Mouse (Mus musculus): ENCODE measurements around the gene Herc2. TPM values are rescaled to one million over a fixed set of nuclear protein-coding genes. Genes with fewer than 3 reads are reported as not detected.

Herc2 gene
- polyA plus RNA-seq, 1 experiment from 2014 or later = 20.6 TPM

DNA sequence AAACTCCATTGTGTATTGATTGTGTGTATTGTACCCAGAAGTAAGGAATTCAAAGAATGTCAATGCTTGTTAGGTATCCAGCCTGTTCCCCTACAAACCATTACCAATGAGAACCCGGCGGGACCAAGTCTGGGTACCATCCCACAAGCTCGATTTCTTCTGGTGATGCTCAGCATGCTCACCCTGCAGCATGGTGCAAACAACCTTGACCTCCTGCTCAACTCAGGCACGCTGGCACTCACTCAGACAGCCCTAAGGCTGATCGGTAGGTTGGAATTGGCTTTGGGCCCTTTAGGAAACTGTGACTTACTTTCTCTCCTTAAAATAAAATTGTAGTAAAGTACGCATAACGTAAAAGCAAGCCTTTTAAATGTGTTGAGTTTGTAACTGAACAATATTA is 88.7 kb downstream of the Herc2 start:
- no peaks in the 10 kb centered on the region for H3K4me1 ChIP-seq (replicated peaks)
- WGBS = 89% methylated on average over 7 of the region's 7 CpGs
- H3K4me3 ChIP-seq = no peak overlapping the region
- no peak overlapping the region for H3K9ac ChIP-seq
- no peak overlapping the region for H3K27ac ChIP-seq (ENCODE audit: poor library complexity, severe bottlenecking)
- no peaks in the 10 kb centered on the region for H3K9me3 ChIP-seq (replicated peaks)
- no peaks in the 10 kb centered on the region for H3K27me3 ChIP-seq (replicated peaks)
- peaks cover 53% of the 10 kb centered on the region for H3K36me3 ChIP-seq
- no peak for ATAC-seq (ENCODE audit: insufficient number of reproducible peaks, low FRiP score)
- no peak overlapping the region for H3K4me2 ChIP-seq

GRCm38 (mm10) chr7:56146424-56146823 is 96.4 kb downstream of the Herc2 start:
- Histone ChIP-seq H3K4me1 (replicated peaks) (no peaks in the 10 kb centered on the region), H3K36me3 (peaks cover 52% of the 10 kb centered on the region)
- WGBS = 87% methylated on average over 3 of the region's 3 CpGs

GRCm38 (mm10) chr7:56148925-56149324 is 98.9 kb downstream of the Herc2 start:
- H3K9me3 ChIP-seq (replicated peaks) = no peaks in the 10 kb centered on the region
- no peak overlapping the region for H3K9ac ChIP-seq
- H3K27ac ChIP-seq (ENCODE audit: poor library complexity, severe bottlenecking) = no peak overlapping the region
- ATAC-seq (ENCODE audit: insufficient number of reproducible peaks, low FRiP score) = no peak
- H3K4me3 ChIP-seq = no peak overlapping the region
- no peaks in the 10 kb centered on the region for H3K4me1 ChIP-seq (replicated peaks)
- H3K27me3 ChIP-seq (replicated peaks) = no peaks in the 10 kb centered on the region
- 88% methylated on average over 7 of the region's 7 CpGs for WGBS
- H3K4me2 ChIP-seq = no peak overlapping the region
- peaks cover 57% of the 10 kb centered on the region for H3K36me3 ChIP-seq

More at GRCm38 (mm10) chr7:56146424-56146823, 96.4 kb downstream of the Herc2 start:
- Histone ChIP-seq H3K4me3 (no peak overlapping the region), H3K9ac (no peak overlapping the region), H3K27ac (ENCODE audit: poor library complexity, severe bottlenecking) (no peak overlapping the region), H3K9me3 (replicated peaks) (no peaks in the 10 kb centered on the region), H3K27me3 (replicated peaks) (no peaks in the 10 kb centered on the region), H3K4me2 (no peak overlapping the region)
- ATAC-seq (ENCODE audit: insufficient number of reproducible peaks, low FRiP score) = no peak

- Histone ChIP-seq H3K9me3 (replicated peaks) (no peaks in the 10 kb centered on the region), H3K4me2 (no peak overlapping the region), H3K36me3 (peaks cover 62% of the 10 kb centered on the region), H3K27me3 (replicated peaks) (no peaks in the 10 kb centered on the region), H3K4me3 (no peak overlapping the region), H3K9ac (no peak overlapping the region), H3K27ac (ENCODE audit: poor library complexity, severe bottlenecking) (no peak overlapping the region), H3K4me1 (replicated peaks) (no peaks in the 10 kb centered on the region)
- ATAC-seq (ENCODE audit: insufficient number of reproducible peaks, low FRiP score) = no peak
- 93% methylated on average over 16 of the region's 16 CpGs for WGBS
Measured at GRCm38 (mm10) chr7:56151885-56152676, 102.1 kb downstream of the Herc2 start.

GRCm38 (mm10) chr7:56153161-56153560 is 103.2 kb downstream of the Herc2 start:
- Histone ChIP-seq H3K27me3 (replicated peaks) (no peaks in the 10 kb centered on the region), H3K4me2 (no peak overlapping the region), H3K9me3 (replicated peaks) (no peaks in the 10 kb centered on the region), H3K36me3 (peaks cover 67% of the 10 kb centered on the region), H3K4me3 (no peak overlapping the region), H3K9ac (no peak overlapping the region), H3K27ac (ENCODE audit: poor library complexity, severe bottlenecking) (no peak overlapping the region), H3K4me1 (replicated peaks) (no peaks in the 10 kb centered on the region)
- ATAC-seq (ENCODE audit: insufficient number of reproducible peaks, low FRiP score) = no peak
- 90% methylated on average over 9 of the region's 9 CpGs for WGBS

DNA sequence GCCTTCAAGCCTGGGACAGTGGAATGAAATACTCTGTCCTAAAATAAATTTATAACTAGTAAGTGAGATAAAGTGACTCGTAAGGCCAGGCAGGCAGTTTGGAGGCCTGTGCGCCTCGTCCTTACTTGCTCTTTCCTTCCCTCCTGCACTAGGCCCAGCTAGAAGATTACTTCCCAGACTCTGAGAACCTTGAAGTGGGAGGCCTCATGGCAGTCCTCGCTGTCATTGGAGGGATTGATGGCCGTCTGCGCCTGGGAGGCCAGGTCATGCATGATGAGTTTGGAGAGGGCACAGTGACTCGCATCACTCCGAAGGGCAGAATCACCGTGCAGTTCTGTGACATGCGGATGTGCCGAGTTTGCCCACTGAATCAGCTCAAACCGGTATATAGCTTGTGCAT is 103.6 kb downstream of the Herc2 start:
- peaks cover 68% of the 10 kb centered on the region for H3K36me3 ChIP-seq
- H3K4me2 ChIP-seq = no peak overlapping the region
- no peak overlapping the region for H3K27ac ChIP-seq (ENCODE audit: poor library complexity, severe bottlenecking)
- WGBS = 87% methylated on average over 12 of the region's 12 CpGs
- no peak for ATAC-seq (ENCODE audit: insufficient number of reproducible peaks, low FRiP score)
- H3K27me3 ChIP-seq (replicated peaks) = no peaks in the 10 kb centered on the region
- H3K9ac ChIP-seq = no peak overlapping the region
- H3K4me3 ChIP-seq = no peak overlapping the region
- no peaks in the 10 kb centered on the region for H3K4me1 ChIP-seq (replicated peaks)
- H3K9me3 ChIP-seq (replicated peaks) = no peaks in the 10 kb centered on the region

- Histone ChIP-seq H3K4me2 (no peak overlapping the region), H3K9me3 (replicated peaks) (no peaks in the 10 kb centered on the region), H3K4me3 (no peak overlapping the region), H3K27me3 (replicated peaks) (no peaks in the 10 kb centered on the region), H3K36me3 (peaks cover 42% of the 10 kb centered on the region), H3K27ac (ENCODE audit: poor library complexity, severe bottlenecking) (no peak overlapping the region), H3K9ac (no peak overlapping the region), H3K4me1 (replicated peaks) (no peaks in the 10 kb centered on the region)
- ATAC-seq (ENCODE audit: insufficient number of reproducible peaks, low FRiP score) = no peak
- WGBS = 86% methylated on average over 4 of the region's 4 CpGs
Measured at GRCm38 (mm10) chr7:56163316-56163715, 113.3 kb downstream of the Herc2 start.

GRCm38 (mm10) chr7:56168713-56169112 is 118.7 kb downstream of the Herc2 start:
- no peak for ATAC-seq (ENCODE audit: insufficient number of reproducible peaks, low FRiP score)
- Histone ChIP-seq H3K4me1 (replicated peaks) (no peaks in the 10 kb centered on the region), H3K4me2 (no peak overlapping the region), H3K4me3 (no peak overlapping the region), H3K9me3 (replicated peaks) (no peaks in the 10 kb centered on the region), H3K27me3 (replicated peaks) (no peaks in the 10 kb centered on the region), H3K27ac (ENCODE audit: poor library complexity, severe bottlenecking) (no peak overlapping the region), H3K36me3 (peaks cover 38% of the 10 kb centered on the region), H3K9ac (no peak overlapping the region)
- 67% methylated on average over 7 of the region's 7 CpGs for WGBS

- Histone ChIP-seq H3K27ac (ENCODE audit: poor library complexity, severe bottlenecking) (no peak overlapping the region), H3K27me3 (replicated peaks) (no peaks in the 10 kb centered on the region), H3K36me3 (peaks cover 26% of the 10 kb centered on the region), H3K9ac (no peak overlapping the region), H3K9me3 (replicated peaks) (no peaks in the 10 kb centered on the region), H3K4me3 (no peak overlapping the region), H3K4me2 (no peak overlapping the region), H3K4me1 (replicated peaks) (no peaks in the 10 kb centered on the region)
- no peak for ATAC-seq (ENCODE audit: insufficient number of reproducible peaks, low FRiP score)
- 73% methylated on average over 3 of the region's 3 CpGs for WGBS
Measured at GRCm38 (mm10) chr7:56177371-56177770, 127.4 kb downstream of the Herc2 start.

DNA sequence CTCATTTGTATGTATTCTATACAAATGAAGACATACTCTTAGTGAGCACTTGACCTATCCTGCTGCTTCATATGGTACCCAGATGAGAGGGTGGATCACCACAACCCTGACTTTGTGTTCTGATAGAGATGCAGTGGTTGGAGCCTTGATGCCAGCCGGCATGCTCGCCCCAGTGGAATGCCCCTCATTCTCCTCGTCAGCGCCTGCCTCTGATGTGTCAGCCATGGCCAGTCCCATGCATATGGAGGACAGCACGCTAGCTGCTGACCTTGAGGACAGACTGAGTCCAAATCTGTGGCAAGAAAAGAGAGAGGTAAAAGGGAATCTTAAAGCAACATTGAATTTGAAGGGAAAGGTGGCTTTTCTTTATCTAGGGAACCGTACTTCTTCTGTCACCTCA is 141.0 kb downstream of the Herc2 start:
- Histone ChIP-seq H3K4me1 (replicated peaks) (no peaks in the 10 kb centered on the region), H3K9me3 (replicated peaks) (no peaks in the 10 kb centered on the region), H3K4me3 (no peak overlapping the region), H3K9ac (no peak overlapping the region), H3K4me2 (no peak overlapping the region), H3K27ac (ENCODE audit: poor library complexity, severe bottlenecking) (no peak overlapping the region), H3K36me3 (peaks cover 61% of the 10 kb centered on the region), H3K27me3 (replicated peaks) (no peaks in the 10 kb centered on the region)
- 77% methylated on average over 6 of the region's 6 CpGs for WGBS
- ATAC-seq (ENCODE audit: insufficient number of reproducible peaks, low FRiP score) = no peak

DNA sequence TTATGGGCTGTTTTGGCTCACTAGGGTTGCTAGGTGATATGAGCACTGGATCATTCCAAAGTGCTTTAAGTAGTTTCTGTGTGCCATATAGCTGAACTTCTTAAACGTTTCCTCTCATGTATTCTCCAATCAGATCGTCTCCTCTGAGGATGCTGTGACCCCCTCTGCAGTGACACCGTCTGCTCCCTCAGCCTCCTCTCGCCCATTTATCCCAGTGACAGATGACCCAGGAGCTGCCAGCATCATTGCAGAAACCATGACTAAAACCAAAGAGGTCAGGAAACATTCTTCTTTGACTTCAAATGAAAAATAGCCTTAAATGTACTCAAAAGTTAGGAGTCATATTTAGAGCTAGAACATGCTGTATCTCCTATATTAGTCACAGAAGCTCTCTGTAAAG is 141.7 kb downstream of the Herc2 start:
- no peak overlapping the region for H3K4me2 ChIP-seq
- no peak overlapping the region for H3K27ac ChIP-seq (ENCODE audit: poor library complexity, severe bottlenecking)
- 77% methylated on average over 4 of the region's 4 CpGs for WGBS
- no peak overlapping the region for H3K4me3 ChIP-seq
- no peak for ATAC-seq (ENCODE audit: insufficient number of reproducible peaks, low FRiP score)
- H3K4me1 ChIP-seq (replicated peaks) = no peaks in the 10 kb centered on the region
- H3K36me3 ChIP-seq = peaks cover 64% of the 10 kb centered on the region
- no peaks in the 10 kb centered on the region for H3K9me3 ChIP-seq (replicated peaks)
- no peaks in the 10 kb centered on the region for H3K27me3 ChIP-seq (replicated peaks)
- H3K9ac ChIP-seq = no peak overlapping the region
